Mouse (Mus musculus): Measurements from ENCODE around the gene Fmnl2.

GRCm38 (mm10) chr2:53056556-53056955 lies 198.9 kb downstream of the Fmnl2 start:
- TF ChIP-seq CTCF (IDR thresholded peaks at IDR 0.05; ENCODE audit: extremely low read depth, insufficient read length, insufficient replicate concordance, low read depth, low read length) (no peak), POLR2A (IDR thresholded peaks at IDR 0.05; ENCODE audit: low read depth, low read length) (no peak)
